Mouse (Mus musculus) colon, adult 2 months (tissue): ENCODE measurements around the gene Ctu1. TPM values are rescaled to one million over a fixed set of nuclear protein-coding genes. Genes with fewer than 3 reads are reported as not detected.

ENCODE experiments used
- polyA plus RNA-seq: library from polyadenylated mRNA; depleted of rRNA; stranded (reverse); fragments of >200 nt; gene quantifications from 2 replicates; pipeline ENCODE4 v1.2.3, GENCODE M21; 2012; rRNA removed

Gene Ctu1
- 17.9 and 19.5 TPM in 2 replicates for polyA plus RNA-seq

DNA sequence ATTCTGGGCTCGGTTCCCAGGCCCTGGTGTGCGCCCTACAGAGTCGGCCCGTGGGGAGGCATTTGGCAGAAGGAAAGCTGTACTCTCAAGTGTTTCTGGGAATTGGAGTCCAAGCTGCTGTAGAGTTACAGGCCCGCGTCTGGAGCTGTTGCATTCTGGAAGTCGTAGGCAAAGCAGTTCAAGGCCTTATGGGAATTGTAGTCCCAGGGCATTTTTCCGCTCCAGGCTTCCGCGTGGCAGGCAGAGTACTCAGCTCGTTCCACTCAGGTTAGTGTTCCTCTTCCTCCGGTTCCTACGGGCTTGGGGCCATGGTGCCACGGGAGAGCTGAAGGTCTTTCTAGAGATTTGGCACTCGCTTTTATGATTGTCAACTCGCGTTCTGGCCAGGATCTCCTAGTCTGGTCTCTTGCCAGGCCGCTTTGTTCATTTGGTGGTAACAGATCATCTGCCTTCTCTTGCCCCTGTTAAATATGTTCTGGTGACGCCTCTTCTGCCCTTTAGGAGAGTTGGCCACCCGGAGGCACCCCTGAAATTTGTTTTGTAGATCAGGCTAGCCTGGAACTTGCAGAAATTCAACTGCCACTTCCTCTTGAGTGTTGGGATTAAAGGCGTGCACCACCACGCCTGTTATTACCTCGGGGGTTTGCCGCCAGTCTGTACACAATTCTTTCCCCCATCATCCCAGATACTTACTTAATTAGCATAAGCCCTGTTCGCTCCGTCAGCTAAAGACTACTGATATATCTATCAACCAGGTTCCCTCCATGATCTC is at the start of gene Ctu1:
Gene Ctu1, plus strand, starts transcription at position 208 of the 772 bp plus-strand sequence.

GRCm38 (mm10) chr7:43634500-43634899 is 37.3 kb upstream of the Ctu1 start, which contains the start of gene Ceacam18:
Ceacam18 (plus strand) TSS chr7:43634707.

GRCm38 (mm10) chr7:43660002-43660401 is 11.8 kb upstream of the Ctu1 start, which contains the start of gene Siglece:
Siglece (minus strand) TSS chr7:43660161.

DNA sequence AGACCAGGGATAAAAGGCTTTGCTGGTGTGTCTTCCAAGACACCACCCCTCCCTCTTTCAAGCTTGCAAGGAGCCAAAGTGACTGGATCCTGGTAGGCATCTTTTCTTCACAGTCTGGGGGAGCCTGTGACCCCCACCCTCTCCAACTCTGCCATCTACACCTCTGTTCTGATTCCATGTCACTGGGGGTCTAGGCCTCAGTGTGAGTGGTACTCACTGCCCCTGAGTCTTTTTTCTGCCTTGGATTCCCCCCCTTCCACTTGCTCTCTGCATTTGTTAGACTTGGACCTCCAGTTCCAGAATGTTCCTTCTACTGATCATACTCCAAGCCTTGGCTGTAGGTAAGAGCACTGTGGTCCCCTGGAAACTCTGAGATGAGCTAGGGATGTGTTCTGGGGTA is 18.3 kb downstream of the Ctu1 start, which contains the start of gene Klk14:
Gene Klk14, plus strand, starts transcription at position 301 of the 400 bp plus-strand sequence.

GRCm38 (mm10) chr7:43712267-43712666 is 40.5 kb downstream of the Ctu1 start, which contains the start of gene Klk13:
Klk13 (plus strand) TSS chr7:43712567.

Other genes with a start within 250 kb of the Ctu1 start
- gene Lim2, start 244.3 kb upstream of the Ctu1 start, polyA plus RNA-seq, result not detected in 2 replicates
- gene Nkg7, start 234.9 kb upstream of the Ctu1 start, polyA plus RNA-seq, result 1.9 and 4.9 TPM in 2 replicates
- not detected in 2 replicates for gene Cldnd2, start 231.2 kb upstream of the Ctu1 start, polyA plus RNA-seq
- 101 and 105 TPM in 2 replicates for gene Etfb, start 227.9 kb upstream of the Ctu1 start, polyA plus RNA-seq
- gene Gm45233, start 227.9 kb upstream of the Ctu1 start, polyA plus RNA-seq, result 0.65 and 0.75 TPM in 2 replicates
- gene Vsig10l, start 208.9 kb upstream of the Ctu1 start, polyA plus RNA-seq, result 6.9 and 7.2 TPM in 2 replicates
- gene Iglon5, start 181.9 kb upstream of the Ctu1 start, polyA plus RNA-seq, result 3.8 and 4.3 TPM in 2 replicates
- not detected in 2 replicates for gene 4931406B18Rik, start 166.1 kb upstream of the Ctu1 start, polyA plus RNA-seq
- 5.0 and 5.9 TPM in 2 replicates for gene Cd33, start 127.6 kb upstream of the Ctu1 start, polyA plus RNA-seq
- 0.43 and 1.1 TPM in 2 replicates for gene Zfp658, start 109.8 kb upstream of the Ctu1 start, polyA plus RNA-seq
- gene Zfp719, start 92.4 kb upstream of the Ctu1 start, polyA plus RNA-seq, result 0.48 and 0.83 TPM in 2 replicates
- gene Zfp819, start 64.8 kb upstream of the Ctu1 start, polyA plus RNA-seq, result not detected in 2 replicates
- gene Ceacam18, start 37.3 kb upstream of the Ctu1 start, polyA plus RNA-seq, result 4.5 and 5.2 TPM in 2 replicates
- 2.0 TPM in 2 replicates for gene Siglece, start 11.9 kb upstream of the Ctu1 start, polyA plus RNA-seq
- 0.12 and 0.40 TPM in 2 replicates for gene Klk14, start 18.4 kb downstream of the Ctu1 start, polyA plus RNA-seq
- 0.32 and 0.38 TPM in 2 replicates for gene Klk13, start 40.6 kb downstream of the Ctu1 start, polyA plus RNA-seq
- not detected in 2 replicates for gene Klk12, start 96.9 kb downstream of the Ctu1 start, polyA plus RNA-seq
- 0.13 TPM in 1 of 2 replicates, not detected in the other for gene Klk11, start 102.6 kb downstream of the Ctu1 start, polyA plus RNA-seq
- gene Klk10, start 109.0 kb downstream of the Ctu1 start, polyA plus RNA-seq, result 0.71 and 1.4 TPM in 2 replicates
- not detected in 2 replicates for gene Klk9, start 119.9 kb downstream of the Ctu1 start, polyA plus RNA-seq
- gene Klk8, start 125.6 kb downstream of the Ctu1 start, polyA plus RNA-seq, result 2.8 and 3.5 TPM in 2 replicates
- gene Klk7, start 139.3 kb downstream of the Ctu1 start, polyA plus RNA-seq, result not detected in 2 replicates
- gene Klk6, start 152.5 kb downstream of the Ctu1 start, polyA plus RNA-seq, result not detected in 2 replicates
- gene Klk5, start 170.0 kb downstream of the Ctu1 start, polyA plus RNA-seq, result not detected in 2 replicates
- not detected in 2 replicates for gene Klk4, start 209.1 kb downstream of the Ctu1 start, polyA plus RNA-seq